Mouse (Mus musculus) embryonic fibroblast, embryonic 13.5 days (primary cell): Measurements from ENCODE around the gene Ect2l.

ENCODE experiments used
- CTCF ChIP-seq: IDR thresholded peaks from 2 replicates; pipeline ENCODE4 v1.5.1; 2011; ENCODE audit warnings: mild to moderate bottlenecking, control low read depth, low read length, moderate library complexity, borderline replicate concordance; ENCODE audit not compliant: insufficient read depth
- POLR2A ChIP-seq: IDR thresholded peaks from 2 replicates; pipeline ENCODE4 v1.6.1; 2011; ENCODE audit warnings: low read depth, mild to moderate bottlenecking, control low read depth, low read length, moderate library complexity

DNA sequence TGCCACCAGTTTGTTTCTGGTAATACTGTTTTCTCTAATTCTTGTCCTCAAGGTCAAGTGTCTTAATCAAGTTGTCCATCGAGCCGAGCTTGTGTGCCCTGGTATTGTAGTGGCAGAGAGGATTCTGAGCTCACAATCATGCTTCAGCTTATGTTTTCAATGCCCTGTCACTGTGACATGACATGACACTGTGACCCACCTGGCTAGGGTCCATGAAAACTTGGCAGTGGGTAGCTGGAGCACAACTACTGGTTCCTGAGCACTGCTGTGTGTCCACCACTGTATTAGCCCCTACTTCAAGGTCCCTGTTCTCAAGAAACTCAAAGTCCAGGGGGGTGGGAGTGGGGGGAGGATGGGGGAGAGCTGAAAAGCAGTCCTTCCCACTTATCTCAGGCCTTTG, 69.3 kb downstream of the Ect2l start:
- TF ChIP-seq POLR2A: no peak
- no peak for TF ChIP-seq CTCF
